Mouse (Mus musculus) MEL-GATA-1-ER (cell line): Measurements from ENCODE around the gene Cib3.

Experiments
- DNase-seq: peaks from one replicate; pipeline ENCODE4 v3.0.0-alpha.2; 2012; ENCODE audit warnings: low read depth; ENCODE audit errors: extremely low read depth

Cib3 gene

DNA sequence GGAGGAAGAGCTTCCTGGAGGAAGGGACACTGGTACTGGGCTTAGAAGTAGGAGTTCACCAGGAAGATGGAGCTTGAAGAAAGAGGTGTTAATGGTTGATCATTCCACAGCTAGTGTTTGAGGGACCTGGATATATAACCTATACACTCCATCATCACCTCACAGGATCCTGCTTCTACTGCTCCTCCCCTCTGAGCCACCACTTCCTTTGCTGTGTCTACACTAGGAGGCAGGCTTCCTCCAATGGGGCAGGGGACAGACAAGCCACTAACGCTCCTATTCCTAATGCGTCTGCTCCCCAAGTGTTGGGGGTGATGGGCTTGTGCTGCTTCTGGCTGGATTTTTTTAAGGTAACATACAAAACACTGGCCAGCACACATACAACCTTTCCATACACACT, 1.9 kb downstream of the Cib3 start:
- no peak for DNase-seq

- DNase-seq, result no peak
Observed at GRCm38 (mm10) chr8:72210222-72210621, 2.4 kb downstream of the Cib3 start.

GRCm38 (mm10) chr8:72208582-72208981, 4.1 kb downstream of the Cib3 start:
- DNase-seq, result no peak

DNA sequence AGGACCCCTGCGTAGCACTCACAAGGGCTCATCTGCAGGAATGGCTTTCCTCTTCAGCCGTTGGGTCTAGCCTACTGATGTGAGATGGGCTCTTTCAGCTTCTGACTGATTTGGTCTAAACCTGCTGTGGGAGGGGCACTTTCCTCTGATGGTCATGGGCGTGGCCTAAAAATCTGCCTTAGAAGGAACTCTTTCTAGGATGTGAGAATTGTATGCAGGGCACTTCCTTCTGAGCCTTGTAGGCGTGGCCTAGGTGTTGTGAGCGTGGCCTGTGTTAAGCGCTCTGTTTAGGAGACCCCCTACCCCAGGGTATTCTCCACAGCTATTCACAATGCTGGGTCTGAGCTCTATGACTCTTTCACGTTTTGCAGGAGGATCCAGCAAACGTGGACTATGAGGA, 14.6 kb downstream of the Cib3 start:
- no peak for DNase-seq

DNA sequence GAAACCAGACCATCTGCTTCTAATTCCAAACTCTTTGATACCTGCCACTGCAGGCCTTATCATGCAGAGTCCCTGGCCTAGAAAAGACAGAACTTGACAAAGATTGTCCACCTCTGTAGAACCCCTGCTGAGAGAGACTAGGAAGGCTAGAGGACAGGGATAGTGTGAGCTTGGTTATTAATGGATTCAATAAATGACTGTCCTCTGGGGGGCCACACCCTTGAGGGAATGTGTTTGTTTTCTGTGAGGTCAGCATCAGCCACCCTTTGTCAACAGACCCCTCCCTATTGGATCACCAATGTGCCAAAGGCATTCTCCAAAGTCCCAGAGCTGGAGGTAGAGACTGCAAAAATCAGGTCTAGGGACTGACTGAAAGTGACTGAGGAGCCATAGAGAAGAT, 20.6 kb downstream of the Cib3 start:
- DNase-seq, result no peak

DNA sequence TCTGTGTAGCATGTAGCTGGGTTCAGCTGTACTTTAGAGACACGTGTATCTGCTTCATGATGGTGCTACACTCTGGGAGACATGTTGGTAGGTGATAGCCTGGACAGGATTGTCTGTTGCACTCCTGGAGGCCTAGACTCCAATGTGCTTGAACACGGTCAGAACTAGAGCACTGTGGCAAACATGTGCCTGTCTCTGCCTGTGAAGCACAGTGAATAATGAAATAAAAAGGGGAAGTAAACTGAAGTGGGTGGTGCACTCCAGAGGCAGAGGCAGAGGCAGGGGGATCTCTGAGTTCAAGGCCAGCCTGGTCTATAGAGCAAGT, 22.5 kb downstream of the Cib3 start:
- no peak for DNase-seq

- no peak for DNase-seq
Observed at GRCm38 (mm10) chr8:72189417-72190214, 23.0 kb downstream of the Cib3 start, which contains the start of gene Hsh2d. Hsh2d (plus strand) TSS chr8:72189638.

- DNase-seq, result no peak
Observed at GRCm38 (mm10) chr8:72187793-72188331, 24.8 kb downstream of the Cib3 start.

- DNase-seq, result peak; percentile 71
Observed at GRCm38 (mm10) chr8:72183554-72184202, 29.0 kb downstream of the Cib3 start.

DNA sequence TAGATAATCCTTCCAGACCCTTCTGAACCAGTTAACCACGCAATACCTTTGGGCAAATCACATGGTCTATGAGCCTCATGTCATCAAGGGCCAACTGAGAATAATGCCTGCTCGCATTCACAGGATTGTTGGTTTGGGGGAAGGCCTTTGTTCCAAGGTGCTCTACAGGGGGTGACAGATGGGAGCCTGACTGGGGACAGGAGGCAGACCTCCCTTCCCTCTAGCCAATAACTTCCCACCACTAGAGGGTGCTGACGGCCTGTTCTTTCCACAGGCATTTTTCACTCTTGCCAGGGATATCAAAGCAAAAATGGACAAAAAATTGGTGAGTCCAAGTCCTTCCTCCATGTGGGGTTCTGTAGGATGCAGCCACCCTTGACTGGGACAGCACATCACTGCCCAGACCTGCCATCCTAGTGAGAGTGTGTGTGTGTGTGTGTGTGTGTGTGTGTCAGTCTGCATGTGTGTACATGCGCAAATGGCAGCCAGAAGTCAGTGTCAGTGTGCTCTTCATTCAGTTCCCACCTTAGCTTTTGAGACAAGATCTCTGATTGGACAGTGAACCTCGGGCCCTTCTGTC, 35.2 kb downstream of the Cib3 start:
- DNase-seq, result no peak

GRCm38 (mm10) chr8:72169681-72170249, 42.9 kb downstream of the Cib3 start:
- no peak for DNase-seq

DNA sequence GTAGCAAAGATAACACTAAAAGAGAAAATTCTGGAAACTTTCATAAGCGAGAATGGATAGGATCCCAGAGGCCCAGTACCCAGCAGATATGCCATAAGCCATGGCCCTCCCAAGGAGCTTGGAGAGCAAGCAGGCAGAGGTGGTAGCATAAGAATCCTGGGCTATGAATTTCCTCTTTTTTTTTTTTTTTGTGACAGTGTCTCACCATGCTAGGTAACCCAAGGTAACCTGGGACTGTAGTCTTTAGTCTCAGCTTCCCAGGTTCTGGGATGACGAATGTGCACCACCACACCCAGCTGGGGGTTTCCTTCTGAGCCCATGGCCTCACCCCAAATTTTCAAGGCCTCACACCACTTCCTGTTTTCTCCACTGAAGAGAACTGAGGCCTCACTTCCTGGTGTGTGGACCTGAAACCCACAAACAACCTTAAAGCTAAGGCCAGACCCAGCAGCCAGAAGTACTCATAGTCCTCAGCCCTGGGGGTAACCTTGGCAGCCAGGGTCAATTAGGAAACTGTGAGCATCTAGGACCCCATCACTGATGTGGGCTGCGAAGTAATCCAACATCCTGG, 43.5 kb downstream of the Cib3 start:
- peak; percentile 76 for DNase-seq

GRCm38 (mm10) chr8:72162821-72163220, 49.8 kb downstream of the Cib3 start:
- DNase-seq, result no peak

DNA sequence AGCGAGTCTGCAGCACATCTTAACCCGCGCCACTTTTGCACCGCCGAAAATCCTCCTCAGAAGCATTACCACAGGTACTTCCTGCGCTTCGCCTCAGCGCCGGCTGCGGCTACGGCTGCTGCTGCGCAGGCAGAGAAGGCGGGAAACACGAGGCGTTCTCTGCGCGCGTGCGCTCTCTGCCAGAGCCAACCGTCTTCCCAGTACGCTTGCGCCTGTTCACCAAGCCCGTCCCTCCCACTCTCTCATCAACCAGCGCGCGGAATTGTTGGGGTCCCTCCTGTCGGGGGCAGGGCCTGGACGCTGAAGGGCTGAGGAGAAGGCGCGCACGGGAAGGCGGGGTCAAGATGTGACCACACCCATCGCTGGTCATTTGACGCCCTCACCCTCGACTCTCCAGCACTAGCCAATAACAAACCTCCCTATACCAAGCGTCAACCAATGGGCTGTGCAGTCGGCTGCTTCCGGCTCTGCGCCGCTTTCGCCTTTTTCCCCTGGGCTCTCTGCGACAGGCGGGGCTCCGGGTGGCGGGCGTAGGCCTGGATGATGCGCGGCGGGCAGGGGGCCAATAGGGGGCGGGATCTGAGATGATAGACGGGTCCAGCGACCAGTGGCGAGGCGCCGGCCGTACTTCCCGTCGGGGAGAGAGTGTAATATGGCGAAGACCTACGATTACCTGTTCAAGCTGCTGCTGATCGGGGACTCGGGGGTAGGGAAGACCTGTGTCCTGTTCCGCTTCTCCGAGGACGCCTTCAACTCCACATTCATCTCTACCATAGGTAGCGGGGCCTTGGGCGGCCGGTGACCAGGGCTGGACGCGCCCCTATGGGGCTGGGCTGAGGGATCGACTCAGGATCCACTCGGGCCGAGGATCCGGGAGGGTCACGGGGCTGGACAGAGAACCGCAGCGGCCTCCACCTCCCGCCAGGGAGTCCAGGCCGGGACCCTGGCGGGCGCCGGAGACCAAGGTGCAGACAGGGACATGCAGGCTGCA, 51.6 kb downstream of the Cib3 start, which contains the start of gene Rab8a:
Rab8a (plus strand) TSS at position 494 of the 991 bp plus-strand sequence.
- DNase-seq, result peak; percentile 95

GRCm38 (mm10) chr8:72160007-72160406, 52.6 kb downstream of the Cib3 start:
- DNase-seq, result no peak

DNA sequence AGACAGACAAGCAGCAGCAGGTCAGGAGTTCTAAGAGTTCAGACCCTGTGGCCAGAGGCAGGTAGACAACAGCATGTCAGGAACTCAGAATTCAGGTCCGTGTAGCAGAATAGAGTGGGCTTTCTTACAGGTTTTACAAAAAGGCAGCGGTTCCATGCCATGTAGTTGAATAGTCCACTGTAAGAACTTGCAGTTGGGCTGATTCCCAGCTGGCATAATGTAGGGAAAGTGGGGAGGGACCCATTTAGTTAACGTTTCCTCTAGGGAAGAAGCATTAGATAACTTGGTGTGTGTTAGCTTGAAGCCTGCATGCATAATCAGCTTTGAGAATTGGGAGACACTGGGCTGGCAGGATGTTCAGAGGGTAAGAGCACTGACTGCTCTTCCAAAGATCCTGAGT, 53.9 kb downstream of the Cib3 start:
- no peak for DNase-seq

DNA sequence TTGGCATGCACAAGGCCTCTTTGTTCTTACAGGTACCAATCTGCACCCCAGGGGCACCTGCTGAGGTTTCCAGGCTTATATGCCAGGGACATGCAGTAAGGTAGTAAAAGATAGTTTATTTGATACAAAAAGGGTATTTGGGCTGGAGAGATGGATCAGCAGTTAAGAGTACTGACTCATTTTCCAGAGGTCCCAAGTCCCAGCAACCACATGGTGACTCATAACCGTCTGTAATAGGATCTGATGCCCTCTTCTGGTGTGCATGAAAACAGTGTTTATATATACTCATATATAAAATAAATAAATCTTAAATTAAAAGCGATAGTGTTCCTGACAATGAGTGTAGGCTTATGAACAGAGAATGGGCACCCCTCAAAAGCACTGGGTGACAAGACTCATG, 54.5 kb downstream of the Cib3 start:
- no peak for DNase-seq
